In genomic region chr10:125264938-125265337, GRCm38 (mm10) we compare ENCODE assay signal across 9 mouse cellular contexts.
DNase-seq lines count a peak whose midpoint lies in the region; ATAC-seq and TF ChIP-seq lines count a peak whose summit lies in the region.
"Had no signal": no experiment of that assay in that cellular context is flagged by ENCODE, and none has a peak within 500 bp of the region (broad histone marks: within the 10 kb centered on the region; RNA-seq: fewer than 3 reads in every experiment).

No protein-coding gene starts in this region.

- no peaks in the 10 kb centered on the region for H3K27me3 ChIP-seq in spleen, adult 2 months (ENCODE audit: control insufficient read depth, insufficient read depth, low read length)
- no peaks in the 10 kb centered on the region for H3K27me3 ChIP-seq in kidney, embryonic 15.5 days
- no peaks in the 10 kb centered on the region for H3K27me3 ChIP-seq in limb, embryonic 14.5 days (ENCODE audit: control insufficient read depth, insufficient read depth, low read length)
- H3K27me3 ChIP-seq in neural tube, embryonic 14.5 days (ENCODE audit: control insufficient read depth, insufficient read depth, low read length), result no peaks in the 10 kb centered on the region

- no peaks in the 10 kb centered on the region for H3K4me1 ChIP-seq in spleen, adult 2 months (ENCODE audit: control insufficient read depth, insufficient read depth, insufficient read length)
- no peaks in the 10 kb centered on the region for H3K4me1 ChIP-seq in kidney, embryonic 15.5 days
- H3K4me1 ChIP-seq in limb, embryonic 14.5 days (ENCODE audit: control insufficient read depth, insufficient read depth, low read length), result no peaks in the 10 kb centered on the region
- H3K4me1 ChIP-seq in neural tube, embryonic 14.5 days (ENCODE audit: control insufficient read depth, insufficient read depth, low read length), result no peaks in the 10 kb centered on the region

- no peak overlapping the region for H3K9ac ChIP-seq in kidney, embryonic 15.5 days
- H3K9ac ChIP-seq in limb, embryonic 14.5 days (ENCODE audit: low read depth, low read length, severe bottlenecking), result no peak overlapping the region
- H3K9ac ChIP-seq in neural tube, embryonic 14.5 days (replicated peaks; ENCODE audit: low read depth, low read length), result no peak overlapping the region

- no peak for TF ChIP-seq POLR2A in spleen, adult 2 months (IDR thresholded peaks at IDR 0.05; ENCODE audit: low read depth, low read length)
- TF ChIP-seq POLR2A in limb, embryonic 14.5 days (IDR thresholded peaks at IDR 0.05; ENCODE audit: borderline replicate concordance, extremely low read depth, insufficient read depth, insufficient read length), result no peak

- 47% methylated on average over 4 of the region's 4 CpGs for whole genome bisulfite sequencing in spleen, adult 2 months
- WGBS in kidney, embryonic 15.5 days, result 58% methylated on average over 4 of the region's 4 CpGs
- 55% methylated on average over 4 of the region's 4 CpGs for WGBS in limb, embryonic 14.5 days
- 72% methylated on average over 4 of the region's 4 CpGs for WGBS in neural tube, embryonic 14.5 days

- H3K27ac ChIP-seq in spleen, adult 2 months (ENCODE audit: insufficient read depth, low read length), result no peak overlapping the region
- H3K27ac ChIP-seq in kidney, embryonic 15.5 days, result no peak overlapping the region
- H3K27ac ChIP-seq in limb, embryonic 14.5 days (replicated peaks; ENCODE audit: low read depth, low read length), result no peak overlapping the region
- no peak overlapping the region for H3K27ac ChIP-seq in neural tube, embryonic 14.5 days (ENCODE audit: low read depth, low read length)
- H3K27ac ChIP-seq: macrophage had no signal

- H3K36me3 ChIP-seq in spleen, adult 2 months (ENCODE audit: control insufficient read depth, insufficient read depth, low read length), result no peaks in the 10 kb centered on the region
- H3K36me3 ChIP-seq in kidney, embryonic 15.5 days, result no peaks in the 10 kb centered on the region
- H3K36me3 ChIP-seq in limb, embryonic 14.5 days (ENCODE audit: control insufficient read depth, insufficient read depth, low read length), result no peaks in the 10 kb centered on the region
- H3K36me3 ChIP-seq in neural tube, embryonic 14.5 days (ENCODE audit: control insufficient read depth, insufficient read depth, low read length), result no peaks in the 10 kb centered on the region

- TF ChIP-seq CTCF in spleen, adult 2 months (IDR thresholded peaks at IDR 0.05; ENCODE audit: extremely low read depth, insufficient read depth, insufficient read length, insufficient replicate concordance), result peak; percentile 51; the same call in 1 of the 2 replicates

- H3K4me2 ChIP-seq in kidney, embryonic 15.5 days, result no peak overlapping the region
- H3K4me2 ChIP-seq in limb, embryonic 14.5 days (replicated peaks; ENCODE audit: low read depth, low read length, severe bottlenecking), result no peak overlapping the region
- H3K4me2 ChIP-seq in neural tube, embryonic 14.5 days (ENCODE audit: low read depth, low read length), result no peak overlapping the region

- no peak overlapping the region for H3K4me3 ChIP-seq in spleen, adult 2 months (ENCODE audit: extremely low read depth, insufficient read depth, insufficient read length)
- H3K4me3 ChIP-seq in kidney, embryonic 15.5 days (replicated peaks), result no peak overlapping the region
- no peak overlapping the region for H3K4me3 ChIP-seq in limb, embryonic 14.5 days (replicated peaks; ENCODE audit: low read length)
- no peak overlapping the region for H3K4me3 ChIP-seq in neural tube, embryonic 14.5 days (ENCODE audit: low read depth, low read length)

- peak; percentile 83; the same call in 1 of the 2 replicates for ATAC-seq in kidney, embryonic 15.5 days (replicated peaks; ENCODE audit: low FRiP score)
- peak; percentile 60; the same call in 1 of the 2 replicates for ATAC-seq in limb, embryonic 14.5 days (ENCODE audit: low FRiP score, low read depth)
- peak; percentile 51; the same call in 1 of the 2 replicates for ATAC-seq in neural tube, embryonic 14.5 days (ENCODE audit: low read depth)

- intact Hi-C loops in gastrocnemius, postnatal 14 days (cut with DNase I; ENCODE audit: low total_unique reads), result loop anchor here (10.0 kb wide), 1 partner anchor 270 kb away; no protein-coding TSS in a partner anchor

- peak in 1 of 2 experiments; percentile 43 for DNase-seq in spleen, adult 2 months (ENCODE audit: low read depth in 1 of 2, low spot score in 2 of 2)
- no peak for DNase-seq in spleen, adult 12 weeks (ENCODE audit: low spot score)
- peak; percentile 76 to 78 for DNase-seq in cerebellum, postnatal 14 days
- peak; percentile 10 for DNase-seq in gastrocnemius, postnatal 14 days
- DNase-seq in limb, embryonic 14.5 days (ENCODE audit: low spot score), result peak; percentile 28
- DNase-seq in T-cell, adult 2 months (ENCODE audit: low spot score), result no peak

- no peaks in the 10 kb centered on the region for H3K9me3 ChIP-seq in kidney, embryonic 15.5 days (replicated peaks)
- H3K9me3 ChIP-seq in limb, embryonic 14.5 days (ENCODE audit: control insufficient read depth, low read length), result no peaks in the 10 kb centered on the region
- no peaks in the 10 kb centered on the region for H3K9me3 ChIP-seq in neural tube, embryonic 14.5 days (ENCODE audit: control insufficient read depth, low read length)

Comparison
In these comparisons a context has a peak if more than half of its experiments do, and no peak if none do; other contexts are left out.
1. DNase-seq: peak in cerebellum, postnatal 14 days (2 of 2), gastrocnemius, postnatal 14 days (single experiment) and limb, embryonic 14.5 days (single experiment); none in spleen, adult 12 weeks (single experiment) and T-cell, adult 2 months (single experiment).
2. Peak in every context shown above with its lines, with median percentiles within 50 percentile points of each other: ATAC-seq.